Mouse (Mus musculus) bone marrow macrophage, adult 2 months (primary cell): ENCODE data around the gene Plcg1. TPM values are rescaled to one million over a fixed set of nuclear protein-coding genes. Genes with fewer than 3 reads are reported as not detected.

ENCODE experiments used
- H3K27ac ChIP-seq: 2 replicates; pipeline ENCODE4 v1.5.1; 2012; ENCODE audit warnings: low read depth, low read length; ENCODE audit not compliant: insufficient read depth
- H3K4me1 ChIP-seq: 2 replicates; pipeline ENCODE4 v1.6.1; 2012; ENCODE audit warnings: low read length; ENCODE audit not compliant: control insufficient read depth, insufficient read depth
- H3K4me3 ChIP-seq: 2 replicates; pipeline ENCODE4 v1.5.1; 2012; ENCODE audit warnings: mild to moderate bottlenecking, low read length, moderate library complexity; ENCODE audit not compliant: insufficient read depth
- CTCF ChIP-seq: IDR thresholded peaks from 2 replicates; pipeline ENCODE4 v1.5.1; 2012; ENCODE audit warnings: low read depth, mild to moderate bottlenecking, low read length, moderate library complexity
- POLR2A ChIP-seq: IDR thresholded peaks from 2 replicates; pipeline ENCODE4 v1.6.1; 2012; ENCODE audit warnings: mild to moderate bottlenecking, low read depth, low read length, borderline replicate concordance
- polyA plus RNA-seq: library from polyadenylated mRNA; stranded (reverse); fragments of >200 nt; gene quantifications from 2 replicates; pipeline ENCODE4 v1.2.4, GENCODE M21; 2012; ENCODE audit not compliant: missing spikeins, insufficient read depth, insufficient read length

The Plcg1 gene
- polyA plus RNA-seq, 1 experiment, result 9.8 TPM

DNA sequence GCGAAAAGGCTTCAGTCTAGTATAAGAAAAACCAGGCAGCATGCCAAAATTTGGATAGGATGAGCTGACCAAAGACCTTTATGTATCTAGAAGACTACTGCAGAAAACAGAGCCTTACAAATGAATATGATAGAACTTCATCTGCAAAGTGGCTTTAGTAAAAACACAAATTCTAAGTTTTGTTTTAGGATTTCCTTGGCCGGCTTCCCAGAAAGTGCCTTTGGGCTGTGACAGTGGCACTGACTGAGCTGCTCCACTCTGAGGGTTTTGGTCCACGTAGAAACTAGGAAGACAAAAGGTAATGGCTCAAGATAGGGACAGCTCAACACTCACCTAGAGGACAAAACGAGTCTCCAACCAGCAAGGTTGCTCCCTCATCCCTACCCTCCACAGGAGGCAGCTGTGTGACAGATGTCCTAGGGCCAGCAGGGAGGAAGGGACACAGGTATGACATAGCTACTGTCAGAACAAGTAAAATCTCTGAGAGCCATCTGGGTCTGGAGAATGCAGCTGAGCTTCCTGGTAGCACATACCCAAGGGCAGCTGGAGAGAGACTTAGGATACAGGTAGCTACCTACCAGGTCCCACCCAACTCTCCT, 37.1 kb downstream of the Plcg1 start:
- H3K27ac ChIP-seq, result no peak overlapping the region
- H3K4me3 ChIP-seq, result no peak overlapping the region
- TF ChIP-seq POLR2A (no peak), CTCF (no peak)
- no peaks in the 10 kb centered on the region for H3K4me1 ChIP-seq

DNA sequence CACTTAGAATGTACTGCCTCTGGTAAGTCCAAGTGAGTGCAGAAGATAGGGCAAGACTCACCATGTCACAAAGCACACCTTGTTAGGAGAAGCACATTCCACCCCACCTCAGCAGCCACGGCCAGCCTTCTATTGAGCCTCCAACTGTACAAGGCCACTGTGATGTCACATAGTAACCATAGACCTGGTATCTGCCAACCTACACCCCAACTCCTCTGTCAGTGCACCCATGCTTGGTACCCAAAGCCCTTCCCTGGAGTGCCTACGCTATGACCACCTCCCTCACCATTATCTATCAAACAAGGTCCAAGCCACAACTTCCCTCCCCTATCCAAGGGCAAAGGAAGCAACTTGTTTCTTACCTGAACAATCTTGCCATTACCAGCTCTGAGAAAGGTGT, 37.9 kb downstream of the Plcg1 start:
- TF ChIP-seq POLR2A, result no peak
- no peak for TF ChIP-seq CTCF
- no peaks in the 10 kb centered on the region for H3K4me1 ChIP-seq
- no peak overlapping the region for H3K27ac ChIP-seq
- H3K4me3 ChIP-seq, result no peak overlapping the region

DNA sequence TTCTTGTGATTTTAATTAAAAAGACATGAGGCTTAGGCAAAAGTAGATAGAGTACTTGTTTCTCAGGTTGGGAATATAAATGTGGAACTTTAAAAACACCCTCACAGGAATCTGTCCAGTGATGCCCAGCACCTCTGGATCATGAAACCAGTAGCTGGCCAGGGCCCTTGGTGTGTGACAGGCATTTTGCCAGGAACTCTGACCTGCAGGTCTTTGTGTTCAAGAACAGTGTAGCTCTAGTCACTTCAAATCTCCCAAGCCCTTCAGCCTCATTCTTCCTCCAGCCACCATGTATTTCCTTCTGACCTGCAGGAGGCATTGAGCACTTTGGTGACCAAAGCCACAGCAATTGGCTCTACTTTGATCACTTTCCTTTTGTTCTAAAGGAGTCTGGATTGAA, 39.3 kb downstream of the Plcg1 start:
- no peak for TF ChIP-seq CTCF
- no peak for TF ChIP-seq POLR2A
- no peak overlapping the region for H3K27ac ChIP-seq
- no peak overlapping the region for H3K4me3 ChIP-seq
- no peaks in the 10 kb centered on the region for H3K4me1 ChIP-seq

GRCm38 (mm10) chr2:160770871-160771270, 39.8 kb downstream of the Plcg1 start:
- Histone ChIP-seq H3K4me1 (no peaks in the 10 kb centered on the region), H3K27ac (no peak overlapping the region), H3K4me3 (no peak overlapping the region)
- TF ChIP-seq CTCF, result no peak

DNA sequence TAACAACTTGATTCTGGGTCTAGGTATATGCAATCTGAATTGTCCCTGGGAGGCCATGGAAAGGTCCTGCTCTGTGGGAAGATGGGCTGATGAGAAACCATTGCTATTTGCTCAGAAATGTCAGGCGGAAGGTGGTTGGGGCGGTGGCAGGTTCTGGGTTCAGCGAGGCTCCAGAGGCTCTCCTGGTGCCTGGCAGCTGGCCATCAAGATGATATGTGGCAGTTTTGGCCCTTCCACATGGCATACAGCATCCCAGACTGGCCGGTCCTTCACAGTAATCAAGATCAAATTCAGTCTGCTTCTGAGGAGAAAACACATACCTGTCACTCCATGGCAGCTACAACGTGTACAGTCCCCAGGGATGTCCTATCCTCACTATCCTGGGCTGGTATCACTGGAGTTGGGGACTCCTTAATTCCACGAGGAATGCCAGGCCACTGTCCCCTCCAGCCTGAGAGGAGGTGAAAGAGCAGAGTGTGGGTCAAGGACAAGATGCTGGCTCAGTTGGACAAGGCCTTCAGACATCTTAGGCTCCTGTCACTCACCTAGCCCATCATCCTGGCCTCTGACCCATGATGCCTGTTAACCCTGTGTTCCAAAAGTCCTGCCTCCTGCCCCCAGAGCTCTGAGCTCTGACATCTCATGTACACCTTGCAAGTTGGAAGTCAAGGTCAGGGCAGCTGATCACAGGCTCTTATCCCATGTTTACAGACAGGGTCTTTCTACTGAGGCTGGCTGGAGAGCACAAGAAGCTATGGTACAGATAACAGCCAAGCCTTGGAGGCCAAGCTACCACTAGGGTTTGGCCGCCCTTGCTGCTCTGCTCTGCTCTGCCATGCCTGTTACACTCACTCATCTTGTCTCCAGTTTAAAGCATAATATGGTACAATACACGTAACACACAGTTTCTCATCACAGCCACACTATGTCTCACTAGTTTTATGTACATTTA, 40.5 kb downstream of the Plcg1 start:
- TF ChIP-seq POLR2A, result no peak
- TF ChIP-seq CTCF, result no peak
- no peaks in the 10 kb centered on the region for H3K4me1 ChIP-seq
- no peak overlapping the region for H3K27ac ChIP-seq
- no peak overlapping the region for H3K4me3 ChIP-seq

GRCm38 (mm10) chr2:160778034-160778433, 46.9 kb downstream of the Plcg1 start:
- H3K4me3 ChIP-seq, result no peak overlapping the region
- H3K4me1 ChIP-seq, result no peaks in the 10 kb centered on the region
- H3K27ac ChIP-seq, result no peak overlapping the region
- TF ChIP-seq POLR2A, result no peak
- TF ChIP-seq CTCF, result no peak

GRCm38 (mm10) chr2:160780154-160780833, 49.2 kb downstream of the Plcg1 start:
- TF ChIP-seq CTCF (no peak), POLR2A (no peak)
- no peak overlapping the region for H3K27ac ChIP-seq
- no peaks in the 10 kb centered on the region for H3K4me1 ChIP-seq
- no peak overlapping the region for H3K4me3 ChIP-seq

DNA sequence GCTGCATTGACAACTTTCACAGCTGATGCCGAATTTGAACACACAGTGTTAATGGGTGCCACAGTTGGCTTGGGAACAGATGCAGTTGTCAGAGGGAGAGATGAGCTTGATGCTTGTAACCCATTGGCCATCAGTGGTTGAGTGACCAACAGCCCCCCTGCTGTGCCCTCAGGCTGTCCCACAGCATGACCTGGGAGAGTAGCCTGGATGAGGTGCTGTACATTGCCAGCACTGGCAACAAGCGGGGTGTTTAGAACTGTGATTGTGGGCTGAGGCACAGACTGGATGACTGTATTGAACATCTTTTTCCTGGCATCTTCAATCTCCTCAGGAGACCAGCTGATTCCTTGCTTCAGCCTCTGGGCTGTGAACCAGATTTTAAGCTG, 49.7 kb downstream of the Plcg1 start:
- Histone ChIP-seq H3K27ac (no peak overlapping the region), H3K4me3 (no peak overlapping the region)
- TF ChIP-seq POLR2A, result no peak
- TF ChIP-seq CTCF, result no peak

GRCm38 (mm10) chr2:160786333-160786732, 55.2 kb downstream of the Plcg1 start:
- Histone ChIP-seq H3K4me1 (no peaks in the 10 kb centered on the region), H3K27ac (no peak overlapping the region), H3K4me3 (no peak overlapping the region)
- TF ChIP-seq POLR2A (no peak), CTCF (no peak)

More for the DNA sequence above, 49.7 kb downstream of the Plcg1 start:
- H3K4me1 ChIP-seq, result no peaks in the 10 kb centered on the region

DNA sequence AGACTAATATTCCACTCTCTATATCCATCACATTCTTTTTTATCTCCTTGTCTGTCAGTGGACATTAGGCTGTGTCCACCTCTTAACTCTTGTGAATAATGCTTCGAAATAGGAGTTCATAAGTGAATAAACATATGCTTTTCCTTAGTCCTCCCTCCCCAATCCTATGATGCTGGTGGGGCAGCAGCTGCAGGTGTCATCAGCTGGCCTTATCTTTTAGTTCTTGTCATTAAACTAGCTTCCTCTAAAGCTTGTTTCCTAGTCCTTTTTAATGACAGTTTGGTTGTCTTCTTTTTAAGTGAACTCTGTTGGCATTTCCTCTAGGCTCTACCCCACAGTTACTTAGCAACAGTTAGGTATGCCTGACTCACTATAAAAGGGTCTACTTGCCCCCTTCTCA, 57.9 kb downstream of the Plcg1 start:
- Histone ChIP-seq H3K27ac (no peak overlapping the region), H3K4me1 (no peaks in the 10 kb centered on the region), H3K4me3 (no peak overlapping the region)
- TF ChIP-seq POLR2A (no peak), CTCF (no peak)
